Mouse (Mus musculus) heart, postnatal 10 days (tissue): ENCODE measurements around the gene Zfp385c. TPM values are rescaled to one million over a fixed set of nuclear protein-coding genes. Genes with fewer than 3 reads are reported as not detected.

Source experiments
- DNase-seq, 2 experiments: peaks; one replicate each; pipeline ENCODE4 v3.0.0; 2021
- intact Hi-C: fragments of 180-260 bp; cut with DNase I; formaldehyde crosslinking; loops from one replicate; pipeline ENCODE4 v1.15.1; 2025
- total RNA-seq, 2 experiments: library from RNA; stranded (reverse); gene quantifications; 2 replicates each; pipeline ENCODE4 v1.2.3; 2021

Gene Zfp385c
- total RNA-seq, result under 1 TPM; 0.30 to 0.65 TPM

- no peak for DNase-seq
- intact Hi-C loops, result no loop called here
Measured at GRCm38 (mm10) chr11:100692164-100692616, at the start of gene Zfp385c. Gene Zfp385c, minus strand, starts transcription at chr11:100692455.

- peak; percentile 68 to 77 for DNase-seq
- intact Hi-C loops, result no loop called here
Measured at GRCm38 (mm10) chr11:100741348-100741747, 49.1 kb upstream of the Zfp385c start.

- intact Hi-C loops, result no loop called here
- DNase-seq, result no peak
Measured at GRCm38 (mm10) chr11:100738749-100739148, 46.5 kb upstream of the Zfp385c start.

GRCm38 (mm10) chr11:100738066-100738604, 45.9 kb upstream of the Zfp385c start, which contains the start of gene Rab5c:
Gene Rab5c, minus strand, starts transcription at chr11:100738215.
- DNase-seq, result peak; percentile 99
- intact Hi-C loops, result no loop called here

- DNase-seq, result no peak
- intact Hi-C loops, result loop anchor here (2.0 kb wide), 1 partner anchor 22 kb away; no protein-coding TSS in a partner anchor
Measured at GRCm38 (mm10) chr11:100737105-100737733, 45.0 kb upstream of the Zfp385c start.

- intact Hi-C loops, result loop anchor here (2.0 kb wide), 1 partner anchor 22 kb away; no protein-coding TSS in a partner anchor
- DNase-seq, result no peak
Measured at GRCm38 (mm10) chr11:100736746-100737080, 44.5 kb upstream of the Zfp385c start.

- intact Hi-C loops, result loop anchor here (2.0 kb wide), 1 partner anchor 21 kb away; no protein-coding TSS in a partner anchor
- no peak for DNase-seq
Measured at GRCm38 (mm10) chr11:100735954-100736745, 43.9 kb upstream of the Zfp385c start.

GRCm38 (mm10) chr11:100735134-100735865, 43.0 kb upstream of the Zfp385c start:
- intact Hi-C loops, result no loop called here
- DNase-seq, result no peak

GRCm38 (mm10) chr11:100730477-100731205, 38.4 kb upstream of the Zfp385c start:
- DNase-seq, result no peak
- intact Hi-C loops, result no loop called here

- no peak for DNase-seq
Measured at GRCm38 (mm10) chr11:100729976-100730375, 37.7 kb upstream of the Zfp385c start.

GRCm38 (mm10) chr11:100728601-100729000, 36.3 kb upstream of the Zfp385c start:
- DNase-seq, result no peak
- intact Hi-C loops, result no loop called here

More at GRCm38 (mm10) chr11:100729976-100730375, 37.7 kb upstream of the Zfp385c start:
- intact Hi-C loops, result no loop called here

GRCm38 (mm10) chr11:100727201-100727600, 34.9 kb upstream of the Zfp385c start:
- intact Hi-C loops, result no loop called here

GRCm38 (mm10) chr11:100724919-100725512, 32.8 kb upstream of the Zfp385c start:
- DNase-seq, result peak; percentile 51 to 58
- intact Hi-C loops, result no loop called here

More at GRCm38 (mm10) chr11:100727201-100727600, 34.9 kb upstream of the Zfp385c start:
- DNase-seq, result no peak

- peak in 1 of 2 experiments; percentile 38 for DNase-seq
- intact Hi-C loops, result no loop called here
Measured at GRCm38 (mm10) chr11:100722493-100723028, 30.3 kb upstream of the Zfp385c start.

GRCm38 (mm10) chr11:100721776-100722492, 29.7 kb upstream of the Zfp385c start:
- intact Hi-C loops, result no loop called here
- peak; percentile 42 to 53 for DNase-seq

- intact Hi-C loops, result no loop called here
- DNase-seq, result no peak
Measured at GRCm38 (mm10) chr11:100721254-100721653, 29.0 kb upstream of the Zfp385c start.

- intact Hi-C loops, result no loop called here
- peak; percentile 53 to 63 for DNase-seq
Measured at GRCm38 (mm10) chr11:100720345-100720744, 28.1 kb upstream of the Zfp385c start.

GRCm38 (mm10) chr11:100719893-100720292, 27.6 kb upstream of the Zfp385c start:
- intact Hi-C loops, result loop anchor here (10.0 kb wide), 1 partner anchor 345 kb away; no protein-coding TSS in a partner anchor
- no peak for DNase-seq
